Mouse (Mus musculus) gastrocnemius, adult 8-10 months (tissue): ENCODE results near the gene Gm13539. TPM values are rescaled to one million over a fixed set of nuclear protein-coding genes. Genes with fewer than 3 reads are reported as not detected.
"Not testable (repeated sequence)": the region's sequence is repeated elsewhere in the genome, so short reads cannot be mapped to it uniquely, and the experiment has no call there.

Source experiments
- DNase-seq, 2 experiments: peaks; one replicate each; pipeline ENCODE4 v3.0.0; 2022; ENCODE audit warnings: low spot score in 2 of 2
- total RNA-seq, 4 experiments: library from RNA; stranded (reverse); gene quantifications; 2 replicates each; pipeline ENCODE4 v1.2.4; 2022

Gm13539 gene
- not detected for total RNA-seq

- DNase-seq: no peak
These were observed at the start of gene Gm13539 for GRCm38 (mm10) chr2:25781957-25782356. Gene Gm13539 (plus strand): TSS chr2:25782257.

GRCm38 (mm10) chr2:25733199-25733930, 48.7 kb upstream of the Gm13539 start:
- DNase-seq: no peak

- DNase-seq: not testable (repeated sequence)
These were observed 45.3 kb upstream of the Gm13539 start, which contains the start of gene Obp2b for GRCm38 (mm10) chr2:25736709-25737108. Gene Obp2b (plus strand): TSS chr2:25737009.

GRCm38 (mm10) chr2:25741671-25742070, 40.4 kb upstream of the Gm13539 start:
- no peak for DNase-seq

- DNase-seq: no peak
These were observed 27.9 kb upstream of the Gm13539 start for GRCm38 (mm10) chr2:25754201-25754600.

- DNase-seq: no peak
These were observed 23.9 kb upstream of the Gm13539 start for GRCm38 (mm10) chr2:25758064-25758625.

- DNase-seq: no peak
These were observed 16.8 kb upstream of the Gm13539 start, which contains the start of gene Lcn3 for GRCm38 (mm10) chr2:25765269-25765668. Gene Lcn3 (plus strand): TSS chr2:25765569.

GRCm38 (mm10) chr2:25767764-25768163, 14.3 kb upstream of the Gm13539 start:
- DNase-seq: no peak

GRCm38 (mm10) chr2:25773507-25773906, 8.6 kb upstream of the Gm13539 start:
- no peak for DNase-seq

GRCm38 (mm10) chr2:25774640-25775039, 7.4 kb upstream of the Gm13539 start:
- DNase-seq: no peak

GRCm38 (mm10) chr2:25775991-25776390, 6.1 kb upstream of the Gm13539 start:
- no peak for DNase-seq

- DNase-seq: no peak
These were observed 5.3 kb upstream of the Gm13539 start, which contains the start of gene Lcn11 for GRCm38 (mm10) chr2:25776717-25777116. Gene Lcn11 (plus strand): TSS chr2:25777017.

GRCm38 (mm10) chr2:25779076-25779475, 3.0 kb upstream of the Gm13539 start:
- no peak for DNase-seq

- no peak for DNase-seq
These were observed 1.1 kb upstream of the Gm13539 start for GRCm38 (mm10) chr2:25780921-25781320.

- DNase-seq: no peak
These were observed 3.7 kb downstream of the Gm13539 start for GRCm38 (mm10) chr2:25785573-25786322.

GRCm38 (mm10) chr2:25789092-25789491, 7.0 kb downstream of the Gm13539 start:
- DNase-seq: no peak

GRCm38 (mm10) chr2:25797635-25798034, 15.6 kb downstream of the Gm13539 start:
- DNase-seq: no peak

GRCm38 (mm10) chr2:25798065-25798464, 16.0 kb downstream of the Gm13539 start:
- DNase-seq: no peak

- DNase-seq: no peak
These were observed 29.7 kb downstream of the Gm13539 start for GRCm38 (mm10) chr2:25811711-25812110.

- no peak for DNase-seq
These were observed 31.3 kb downstream of the Gm13539 start for GRCm38 (mm10) chr2:25813364-25813763.

- DNase-seq: not testable (repeated sequence)
These were observed 33.7 kb downstream of the Gm13539 start, which contains the start of gene Glt6d1 for GRCm38 (mm10) chr2:25815748-25816147. Gene Glt6d1 (minus strand): TSS chr2:25815848.

GRCm38 (mm10) chr2:25822806-25823205, 40.7 kb downstream of the Gm13539 start, which contains the start of gene Lcn9:
Gene Lcn9 (plus strand): TSS chr2:25823153.
- no peak for DNase-seq
